Mouse (Mus musculus) heart, embryonic 13.5 days (tissue): ENCODE data around the gene Smyd3. TPM values are rescaled to one million over a fixed set of nuclear protein-coding genes. Genes with fewer than 3 reads are reported as not detected.

ENCODE experiments used
- ATAC-seq: fragments of 200-750 bp; cut with Nextera tagmentation; 2 replicates; pipeline ENCODE4 v1.8.0; 2017; ENCODE audit warnings: moderate TSS enrichment; ENCODE audit not compliant: insufficient number of reproducible peaks, low FRiP score, low TSS enrichment; ENCODE audit errors: extremely low read depth
- H3K27ac ChIP-seq: fragments of 300-500 bp; sonication (generic); replicated peaks from 2 replicates; pipeline ENCODE4 v1.5.1; 2015; ENCODE audit warnings: moderate library complexity, mild to moderate bottlenecking, inconsistent platforms
- H3K27me3 ChIP-seq: fragments of 300-500 bp; sonication (generic); replicated peaks from 2 replicates; pipeline ENCODE4 v1.6.1; 2015; ENCODE audit warnings: mild to moderate bottlenecking, inconsistent platforms
- H3K36me3 ChIP-seq: fragments of 300-500 bp; sonication (generic); 2 replicates; pipeline ENCODE4 v1.6.1; 2015; ENCODE audit warnings: mild to moderate bottlenecking, inconsistent platforms
- H3K4me1 ChIP-seq: fragments of 300-500 bp; sonication (generic); 2 replicates; pipeline ENCODE4 v1.6.1; 2015; ENCODE audit warnings: inconsistent platforms
- H3K4me2 ChIP-seq: fragments of 300-500 bp; sonication (generic); 2 replicates; pipeline ENCODE4 v1.6.1; 2015; ENCODE audit warnings: inconsistent platforms, mild to moderate bottlenecking, moderate library complexity
- H3K4me3 ChIP-seq: fragments of 300-500 bp; sonication (generic); 2 replicates; pipeline ENCODE4 v1.5.1; 2015; ENCODE audit warnings: moderate library complexity, mild to moderate bottlenecking, inconsistent platforms
- H3K9ac ChIP-seq: fragments of 300-500 bp; sonication (generic); 2 replicates; pipeline ENCODE4 v1.6.1; 2015; ENCODE audit warnings: inconsistent platforms, mild to moderate bottlenecking, moderate library complexity
- H3K9me3 ChIP-seq: fragments of 300-500 bp; sonication (generic); 2 replicates; pipeline ENCODE4 v1.6.1; 2016; ENCODE audit warnings: inconsistent platforms
- WGBS: fragments of 180-500 bp; shearing (Covaris S2); methylation state at CpG from one replicate; pipeline ENCODE4 v1.1.7; 2015; ENCODE audit warnings: mixed read lengths; 5-methylcytosine and 5-hydroxymethylcytosine counted together
- polyA plus RNA-seq: library from polyadenylated mRNA; unstranded; fragments of >200 nt; fragmentation: Nextera tagmentation; extraction: Ambion mirVana; gene quantifications from 2 replicates; pipeline ENCODE4 v1.2.1, GENCODE M21; 2015

The Smyd3 gene
- polyA plus RNA-seq, 1 experiment from 2014 or later = 9.6 TPM

DNA sequence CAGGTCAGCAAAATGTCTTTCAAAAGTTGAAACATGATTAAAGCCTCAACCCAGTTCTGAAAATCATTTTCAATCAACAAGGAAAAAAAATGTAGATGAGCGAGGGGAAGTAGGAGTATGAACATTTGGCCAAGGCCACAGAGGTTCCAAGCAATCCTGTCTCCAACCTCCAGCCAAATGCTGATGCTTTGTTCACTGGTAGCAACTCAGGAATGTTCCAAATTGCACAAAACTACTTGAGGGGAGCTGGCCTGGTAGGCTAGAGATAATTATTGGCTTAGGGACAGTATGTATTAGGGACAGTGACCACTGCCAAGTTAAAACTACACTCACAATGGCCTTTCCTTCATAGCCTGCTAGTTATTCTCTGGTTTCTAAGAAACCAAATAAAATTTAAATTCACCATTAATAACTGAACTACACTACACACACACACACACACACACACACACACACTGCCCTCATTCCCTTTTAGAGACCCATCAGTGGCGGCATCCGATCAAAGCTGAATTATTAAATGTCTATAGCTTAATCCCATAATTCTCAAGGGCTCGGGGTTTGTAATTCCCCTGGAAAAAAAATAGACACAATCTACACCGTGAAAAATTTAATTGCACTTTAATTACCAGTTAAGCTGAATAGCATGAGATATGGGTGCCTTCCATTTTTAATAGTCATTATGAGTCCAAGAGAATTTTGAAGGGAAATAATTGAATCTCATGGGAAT is 514.3 kb downstream of the Smyd3 start:
- no peak overlapping the region for H3K4me2 ChIP-seq
- H3K4me1 ChIP-seq = no peaks in the 10 kb centered on the region; the same call in 1 of the 2 replicates
- no peaks in the 10 kb centered on the region for H3K27me3 ChIP-seq
- no peak overlapping the region for H3K9ac ChIP-seq
- WGBS = 84% methylated on average over 5 of the region's 5 CpGs
- H3K9me3 ChIP-seq = no peaks in the 10 kb centered on the region
- no peak for ATAC-seq
- no peak overlapping the region for H3K4me3 ChIP-seq
- H3K36me3 ChIP-seq = no peaks in the 10 kb centered on the region
- H3K27ac ChIP-seq = no peak overlapping the region

GRCm38 (mm10) chr1:178999876-179000528 is 517.8 kb downstream of the Smyd3 start:
- H3K36me3 ChIP-seq = no peaks in the 10 kb centered on the region

DNA sequence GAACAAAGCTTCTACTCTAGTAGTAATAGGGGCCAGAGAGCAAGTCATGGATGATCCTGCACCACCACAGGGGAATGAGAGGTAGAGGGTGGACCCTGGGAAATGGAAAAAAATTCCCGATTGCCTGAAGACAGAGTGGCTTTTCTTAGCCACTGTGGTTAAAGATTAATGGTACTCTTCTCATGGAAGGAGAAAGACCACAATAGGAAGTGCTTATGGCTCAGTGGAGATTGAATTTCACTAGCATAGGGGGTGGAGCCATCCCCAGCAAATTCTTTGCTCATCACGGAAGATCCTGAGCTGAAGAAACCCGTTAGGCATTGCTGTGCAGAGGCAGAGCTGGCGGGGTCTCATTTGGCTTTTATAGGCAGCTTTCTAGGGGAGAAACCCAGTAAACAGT is 520.0 kb downstream of the Smyd3 start:
- H3K4me2 ChIP-seq = no peak overlapping the region

More at GRCm38 (mm10) chr1:178999876-179000528, 517.8 kb downstream of the Smyd3 start:
- H3K27me3 ChIP-seq = no peaks in the 10 kb centered on the region
- no peak overlapping the region for H3K9ac ChIP-seq
- ATAC-seq = no peak
- H3K4me3 ChIP-seq = no peak overlapping the region
- 62% methylated on average over 9 of the region's 9 CpGs for WGBS
- no peak overlapping the region for H3K4me2 ChIP-seq
- H3K27ac ChIP-seq = no peak overlapping the region
- no peaks in the 10 kb centered on the region for H3K9me3 ChIP-seq
- H3K4me1 ChIP-seq = peaks cover 16% of the 10 kb centered on the region; the same call in 1 of the 2 replicates

GRCm38 (mm10) chr1:178994263-178994662 is 523.6 kb downstream of the Smyd3 start:
- Histone ChIP-seq H3K4me2 (no peak overlapping the region), H3K36me3 (no peaks in the 10 kb centered on the region), H3K9me3 (no peaks in the 10 kb centered on the region), H3K27ac (no peak overlapping the region), H3K27me3 (no peaks in the 10 kb centered on the region), H3K4me3 (no peak overlapping the region), H3K9ac (no peak overlapping the region), H3K4me1 (peaks cover 33% of the 10 kb centered on the region)
- no peak for ATAC-seq
- 65% methylated on average over 7 of the region's 7 CpGs for WGBS

More for the DNA sequence above, 520.0 kb downstream of the Smyd3 start:
- peaks cover 16% of the 10 kb centered on the region; the same call in 1 of the 2 replicates for H3K4me1 ChIP-seq
- no peaks in the 10 kb centered on the region for H3K27me3 ChIP-seq
- H3K4me3 ChIP-seq = no peak overlapping the region
- 40% methylated on average over 4 of the region's 4 CpGs for WGBS
- H3K9me3 ChIP-seq = no peaks in the 10 kb centered on the region
- H3K36me3 ChIP-seq = no peaks in the 10 kb centered on the region
- H3K27ac ChIP-seq = no peak overlapping the region
- H3K9ac ChIP-seq = no peak overlapping the region
- ATAC-seq = no peak

DNA sequence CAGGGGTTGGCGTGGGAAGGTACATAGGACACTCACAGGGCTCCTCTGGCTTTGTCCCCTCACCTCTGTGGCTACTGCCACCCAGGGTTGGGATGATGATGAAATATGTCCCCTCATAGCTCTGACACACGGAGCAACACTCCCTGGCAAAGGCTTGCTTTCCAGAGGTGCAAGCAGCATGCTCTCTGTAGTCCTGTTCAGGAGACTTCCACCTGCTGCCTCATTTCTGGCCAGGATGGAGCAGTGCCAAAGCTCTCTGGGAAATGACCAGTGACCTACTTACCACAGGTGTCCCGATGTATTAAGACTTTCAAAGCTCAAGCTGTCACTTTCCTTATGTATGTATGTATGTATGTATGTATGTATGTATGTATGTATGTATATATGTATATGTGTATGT is 525.3 kb downstream of the Smyd3 start:
- H3K9ac ChIP-seq = no peak overlapping the region
- no peak for ATAC-seq
- 87% methylated on average over 3 of the region's 3 CpGs for WGBS
- H3K4me2 ChIP-seq = no peak overlapping the region
- no peaks in the 10 kb centered on the region for H3K36me3 ChIP-seq
- H3K27me3 ChIP-seq = no peaks in the 10 kb centered on the region
- H3K9me3 ChIP-seq = no peaks in the 10 kb centered on the region
- peaks cover 32% of the 10 kb centered on the region for H3K4me1 ChIP-seq
- no peak overlapping the region for H3K4me3 ChIP-seq
- H3K27ac ChIP-seq = no peak overlapping the region

DNA sequence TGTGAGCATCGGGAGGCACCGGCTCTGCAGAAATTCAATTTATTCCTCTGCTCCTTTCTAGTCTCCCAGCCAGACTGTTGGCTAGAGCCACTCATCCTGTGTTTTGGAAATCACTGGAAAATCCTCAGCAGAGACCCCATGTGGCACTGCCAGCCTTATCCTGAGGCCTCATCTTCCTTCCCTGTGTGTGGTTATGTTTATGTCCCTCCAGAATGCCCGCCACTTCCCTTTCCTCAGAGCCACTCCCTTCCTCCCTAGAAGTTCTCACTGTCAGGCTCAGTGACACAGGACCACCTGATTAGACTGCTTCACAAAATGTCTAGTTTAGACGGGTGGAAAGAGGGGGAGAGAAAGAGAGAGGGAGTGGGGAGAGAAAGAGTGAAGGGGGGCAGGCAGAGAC is 526.4 kb downstream of the Smyd3 start:
- Histone ChIP-seq H3K4me3 (no peak overlapping the region), H3K27me3 (no peaks in the 10 kb centered on the region), H3K4me2 (no peak overlapping the region), H3K36me3 (no peaks in the 10 kb centered on the region), H3K4me1 (peaks cover 26% of the 10 kb centered on the region), H3K9me3 (no peaks in the 10 kb centered on the region), H3K9ac (no peak overlapping the region), H3K27ac (no peak overlapping the region)
- 58% methylated on average over 4 of the region's 4 CpGs for WGBS
- no peak for ATAC-seq

DNA sequence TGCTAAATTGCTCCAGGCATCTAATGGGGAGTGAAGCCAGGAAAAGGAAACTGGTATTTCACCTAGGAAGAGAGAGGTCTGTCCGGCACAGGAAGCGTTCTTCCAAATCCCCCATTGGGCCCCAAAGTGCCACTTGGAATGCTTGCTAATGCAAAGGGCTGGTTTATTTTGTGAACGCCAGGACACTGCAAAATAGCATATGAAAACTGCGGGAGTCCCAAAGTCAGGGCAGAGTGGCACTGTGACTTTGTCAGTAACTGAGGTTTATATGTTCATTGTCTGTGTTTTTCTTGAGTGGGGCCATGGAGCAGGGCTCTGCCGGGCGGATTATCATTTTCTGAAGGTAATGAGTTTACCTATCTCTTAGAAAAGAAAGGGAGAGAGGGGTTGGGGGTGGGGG is 526.8 kb downstream of the Smyd3 start:
- 68% methylated on average over 6 of the region's 6 CpGs for WGBS
- ATAC-seq = no peak
- no peaks in the 10 kb centered on the region for H3K36me3 ChIP-seq
- no peak overlapping the region for H3K4me3 ChIP-seq
- H3K4me1 ChIP-seq = peaks cover 25% of the 10 kb centered on the region
- H3K9me3 ChIP-seq = no peaks in the 10 kb centered on the region
- H3K4me2 ChIP-seq = no peak overlapping the region
- H3K9ac ChIP-seq = no peak overlapping the region
- H3K27me3 ChIP-seq = no peaks in the 10 kb centered on the region
- H3K27ac ChIP-seq = no peak overlapping the region

- no peak overlapping the region for H3K27ac ChIP-seq
- no peaks in the 10 kb centered on the region for H3K27me3 ChIP-seq
- no peak for ATAC-seq
- H3K4me3 ChIP-seq = no peak overlapping the region
- no peaks in the 10 kb centered on the region for H3K36me3 ChIP-seq
- peaks cover 20% of the 10 kb centered on the region for H3K4me1 ChIP-seq
- H3K9me3 ChIP-seq = no peaks in the 10 kb centered on the region
- H3K9ac ChIP-seq = no peak overlapping the region
- WGBS = 74% methylated on average over 4 of the region's 4 CpGs
- no peak overlapping the region for H3K4me2 ChIP-seq
These were observed 528.4 kb downstream of the Smyd3 start for GRCm38 (mm10) chr1:178989485-178989884.

GRCm38 (mm10) chr1:178988176-178988575 is 529.7 kb downstream of the Smyd3 start:
- ATAC-seq = no peak
- Histone ChIP-seq H3K9ac (no peak overlapping the region), H3K36me3 (no peaks in the 10 kb centered on the region), H3K4me3 (no peak overlapping the region), H3K4me1 (peaks cover 20% of the 10 kb centered on the region), H3K27me3 (no peaks in the 10 kb centered on the region), H3K27ac (no peak overlapping the region), H3K4me2 (no peak overlapping the region), H3K9me3 (no peaks in the 10 kb centered on the region)
- 68% methylated on average over 1 of the region's 1 CpGs for WGBS

GRCm38 (mm10) chr1:178981641-178982040 is 536.2 kb downstream of the Smyd3 start:
- ATAC-seq = no peak
- H3K36me3 ChIP-seq = no peaks in the 10 kb centered on the region
- peaks cover 20% of the 10 kb centered on the region for H3K4me1 ChIP-seq
- no peaks in the 10 kb centered on the region; the same call in 1 of the 2 replicates for H3K9me3 ChIP-seq
- WGBS = 73% methylated on average over 5 of the region's 5 CpGs
- no peak overlapping the region for H3K9ac ChIP-seq
- no peak overlapping the region for H3K4me2 ChIP-seq
- H3K4me3 ChIP-seq = no peak overlapping the region
- no peak overlapping the region for H3K27ac ChIP-seq
- H3K27me3 ChIP-seq = no peaks in the 10 kb centered on the region

DNA sequence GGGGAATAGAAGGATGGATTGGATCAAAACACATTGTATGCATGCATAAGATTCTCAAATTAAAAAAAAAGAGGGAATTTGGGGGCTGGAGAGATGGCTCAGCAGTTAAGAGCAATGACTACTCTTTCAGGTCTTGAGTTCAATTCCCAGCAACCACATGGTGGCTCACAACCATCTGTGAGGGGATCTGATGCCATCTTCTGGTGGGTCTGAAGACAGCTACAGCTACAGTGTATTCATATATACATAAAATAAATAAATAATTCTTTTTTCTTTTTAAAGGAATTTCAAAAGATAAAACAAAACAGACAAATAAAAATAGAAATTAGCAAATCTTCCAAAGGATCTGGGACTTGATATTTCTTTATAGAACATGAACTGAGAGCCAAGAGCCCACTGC is 537.7 kb downstream of the Smyd3 start:
- H3K36me3 ChIP-seq = no peaks in the 10 kb centered on the region
- no peaks in the 10 kb centered on the region; the same call in 1 of the 2 replicates for H3K9me3 ChIP-seq
- H3K4me3 ChIP-seq = no peak overlapping the region
- peaks cover 20% of the 10 kb centered on the region for H3K4me1 ChIP-seq
- ATAC-seq = no peak
- H3K27me3 ChIP-seq = no peaks in the 10 kb centered on the region
- H3K27ac ChIP-seq = no peak overlapping the region
- no peak overlapping the region for H3K9ac ChIP-seq
- no peak overlapping the region for H3K4me2 ChIP-seq
